Mouse (Mus musculus): ENCODE measurements around the gene Sgo2b. TPM values are rescaled to one million over a fixed set of nuclear protein-coding genes. Genes with fewer than 3 reads are reported as not detected.

Gene Sgo2b
- polyA plus RNA-seq, 1 experiment = not detected

DNA sequence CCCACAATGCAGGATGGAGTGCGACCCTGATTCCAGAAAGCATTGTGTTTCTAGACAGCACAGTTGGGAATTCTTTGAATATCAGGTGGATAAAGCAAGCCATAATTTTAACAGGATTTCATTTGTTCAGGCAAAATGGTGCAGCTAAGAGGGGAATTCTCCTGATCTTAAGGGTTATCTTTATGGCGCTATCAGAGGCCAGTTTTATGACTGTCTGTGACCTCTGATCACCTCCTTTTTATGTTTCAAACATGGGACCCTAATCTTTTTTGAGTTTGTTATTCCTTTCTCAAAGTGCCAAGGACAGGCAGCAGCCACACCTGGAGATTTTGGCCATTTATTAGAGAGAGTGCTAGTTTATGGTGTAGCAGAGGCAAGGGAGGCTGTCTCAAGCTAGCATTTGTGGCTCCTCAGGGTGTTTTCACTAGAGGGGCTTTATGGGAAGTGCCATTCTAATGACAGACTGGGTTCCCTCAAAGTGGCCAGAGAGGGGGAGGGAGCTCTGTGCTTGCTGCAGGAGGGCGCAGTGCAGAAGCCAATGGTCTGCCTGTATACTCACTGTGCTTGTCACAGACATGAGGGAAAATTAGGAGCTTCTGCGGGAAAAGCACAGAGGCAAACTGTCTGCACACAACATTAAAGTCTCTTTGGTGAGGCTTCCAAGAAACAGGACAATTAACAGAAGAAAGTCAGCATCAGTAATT lies 30.6 kb downstream of the Sgo2b start:
- Histone ChIP-seq H3K36me3 (ENCODE audit: control insufficient read depth, insufficient read depth, low read length) (no peaks in the 10 kb centered on the region), H3K27me3 (ENCODE audit: control insufficient read depth, insufficient read depth, low read length) (no peaks in the 10 kb centered on the region), H3K4me1 (replicated peaks; ENCODE audit: control insufficient read depth, insufficient read depth, low read length) (no peaks in the 10 kb centered on the region), H3K4me3 (ENCODE audit: control insufficient read depth, insufficient read depth, low read length) (no peak overlapping the region), H3K27ac (ENCODE audit: control insufficient read depth, insufficient read depth, low read length) (no peak overlapping the region)
- DNase-seq = no peak
- TF ChIP-seq POLR2A (IDR thresholded peaks at IDR 0.05; ENCODE audit: control insufficient read depth, extremely low read depth, insufficient read depth, low read length, poor library complexity) (no peak), CTCF (IDR thresholded peaks at IDR 0.05; ENCODE audit: borderline replicate concordance, control insufficient read depth, extremely low read depth, insufficient read depth, low read length, poor library complexity) (no peak)
- 66% methylated on average over 4 of the region's 4 CpGs for WGBS

DNA sequence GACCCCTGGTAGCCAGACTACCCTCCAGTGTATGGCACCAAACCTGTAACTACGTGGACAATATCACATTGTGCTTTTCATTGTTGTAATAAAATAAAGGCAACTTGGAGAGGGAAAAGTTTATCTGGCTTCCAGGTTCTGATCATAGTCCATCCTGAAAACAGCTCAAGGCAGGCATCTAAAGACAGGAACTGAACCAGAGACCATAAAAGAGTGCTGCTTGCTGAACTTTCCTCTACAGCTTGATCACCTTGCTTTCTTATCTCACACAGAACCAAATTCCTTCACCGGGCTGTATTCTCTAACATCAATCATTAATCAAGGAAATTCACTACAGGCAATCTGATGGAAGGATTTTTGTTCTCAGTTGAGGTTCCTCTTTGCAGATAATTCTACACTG lies 57.0 kb downstream of the Sgo2b start:
- Histone ChIP-seq H3K27ac (ENCODE audit: control insufficient read depth, insufficient read depth, low read length) (no peak overlapping the region), H3K36me3 (ENCODE audit: control insufficient read depth, insufficient read depth, low read length) (no peaks in the 10 kb centered on the region), H3K4me3 (ENCODE audit: control insufficient read depth, insufficient read depth, low read length) (no peak overlapping the region), H3K27me3 (ENCODE audit: control insufficient read depth, insufficient read depth, low read length) (no peaks in the 10 kb centered on the region), H3K4me1 (replicated peaks; ENCODE audit: control insufficient read depth, insufficient read depth, low read length) (no peaks in the 10 kb centered on the region)
- TF ChIP-seq POLR2A (IDR thresholded peaks at IDR 0.05; ENCODE audit: control insufficient read depth, extremely low read depth, insufficient read depth, low read length, poor library complexity) (no peak), CTCF (IDR thresholded peaks at IDR 0.05; ENCODE audit: borderline replicate concordance, control insufficient read depth, extremely low read depth, insufficient read depth, low read length, poor library complexity) (no peak)
- DNase-seq = no peak
- WGBS = 51% methylated on average over 2 of the region's 2 CpGs

DNA sequence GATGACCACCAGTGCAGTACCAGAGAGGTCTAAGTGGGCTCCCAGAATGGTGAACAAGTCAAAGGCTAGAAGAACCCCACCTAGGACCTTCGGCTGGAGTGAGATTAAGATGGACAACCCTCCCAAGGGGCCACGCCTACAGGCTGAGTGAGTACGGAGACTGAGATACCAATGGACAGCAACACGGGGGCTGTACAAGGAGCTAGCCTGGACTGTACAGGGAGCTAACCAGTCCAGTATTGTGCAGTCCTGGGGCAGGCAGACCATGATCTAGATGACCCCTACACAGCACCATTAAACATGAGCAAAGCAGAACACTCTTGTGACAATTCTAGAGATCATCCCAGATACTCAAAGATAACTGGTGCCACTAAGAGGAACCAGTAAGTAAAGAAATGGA lies 73.7 kb downstream of the Sgo2b start:
- Histone ChIP-seq H3K36me3 (ENCODE audit: control insufficient read depth, insufficient read depth, low read length) (no peaks in the 10 kb centered on the region), H3K27me3 (ENCODE audit: control insufficient read depth, insufficient read depth, low read length) (no peaks in the 10 kb centered on the region), H3K4me3 (ENCODE audit: control insufficient read depth, insufficient read depth, low read length) (no peak overlapping the region), H3K27ac (ENCODE audit: control insufficient read depth, insufficient read depth, low read length) (no peak overlapping the region), H3K4me1 (replicated peaks; ENCODE audit: control insufficient read depth, insufficient read depth, low read length) (no peaks in the 10 kb centered on the region)
- whole genome bisulfite sequencing = 90% methylated on average over 4 of the region's 4 CpGs
- TF ChIP-seq POLR2A (IDR thresholded peaks at IDR 0.05; ENCODE audit: control insufficient read depth, extremely low read depth, insufficient read depth, low read length, poor library complexity) (no peak), CTCF (IDR thresholded peaks at IDR 0.05; ENCODE audit: borderline replicate concordance, control insufficient read depth, extremely low read depth, insufficient read depth, low read length, poor library complexity) (no peak)
- DNase-seq = no peak

DNA sequence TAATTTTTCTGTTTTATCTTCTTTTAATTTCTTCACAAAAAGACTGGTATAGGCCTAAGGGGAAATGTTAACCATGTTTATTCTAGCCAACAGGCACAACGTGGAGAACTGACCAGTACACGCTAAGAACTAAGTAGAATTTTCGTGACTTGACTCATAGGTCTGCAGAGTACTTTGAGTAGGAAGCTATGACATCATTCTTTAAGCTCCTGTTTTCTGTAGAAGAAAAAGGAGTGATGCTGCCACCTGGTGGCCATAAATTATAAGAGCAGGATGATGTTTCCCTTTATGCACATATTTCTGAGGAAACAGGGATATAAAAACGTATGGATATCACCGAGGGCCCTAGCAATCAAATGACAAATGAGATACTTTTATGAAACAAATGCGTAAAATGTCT lies 74.7 kb downstream of the Sgo2b start:
- Histone ChIP-seq H3K27me3 (ENCODE audit: control insufficient read depth, insufficient read depth, low read length) (no peaks in the 10 kb centered on the region), H3K4me1 (replicated peaks; ENCODE audit: control insufficient read depth, insufficient read depth, low read length) (no peaks in the 10 kb centered on the region), H3K4me3 (ENCODE audit: control insufficient read depth, insufficient read depth, low read length) (no peak overlapping the region), H3K27ac (ENCODE audit: control insufficient read depth, insufficient read depth, low read length) (no peak overlapping the region), H3K36me3 (ENCODE audit: control insufficient read depth, insufficient read depth, low read length) (no peaks in the 10 kb centered on the region)
- DNase-seq = no peak
- TF ChIP-seq CTCF (IDR thresholded peaks at IDR 0.05; ENCODE audit: borderline replicate concordance, control insufficient read depth, extremely low read depth, insufficient read depth, low read length, poor library complexity) = no peak
- no peak for TF ChIP-seq POLR2A (IDR thresholded peaks at IDR 0.05; ENCODE audit: control insufficient read depth, extremely low read depth, insufficient read depth, low read length, poor library complexity)
- WGBS = 13% methylated on average over 6 of the region's 6 CpGs

DNA sequence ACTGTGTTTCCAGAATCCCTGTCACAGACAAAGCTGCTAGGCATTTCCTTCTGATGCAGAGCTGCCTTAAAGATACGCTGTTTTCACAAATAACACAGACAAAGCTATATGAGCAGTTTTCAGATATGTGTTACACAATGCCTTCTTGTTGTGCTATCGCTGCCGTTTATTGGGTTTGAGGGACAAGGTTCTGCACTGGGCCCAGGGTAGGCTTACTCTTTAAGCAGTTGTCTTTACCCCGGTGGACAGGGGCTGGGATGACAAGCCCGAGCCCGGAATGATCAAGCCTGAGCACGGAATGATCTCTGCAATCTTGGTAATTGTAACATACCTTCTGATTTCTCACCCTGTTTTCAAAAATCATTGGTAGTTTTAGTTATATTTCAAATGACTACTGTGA lies 75.1 kb downstream of the Sgo2b start:
- no peaks in the 10 kb centered on the region for H3K36me3 ChIP-seq (ENCODE audit: control insufficient read depth, insufficient read depth, low read length)
- no peaks in the 10 kb centered on the region for H3K27me3 ChIP-seq (ENCODE audit: control insufficient read depth, insufficient read depth, low read length)
- no peak overlapping the region for H3K27ac ChIP-seq (ENCODE audit: control insufficient read depth, insufficient read depth, low read length)
- DNase-seq = no peak
- H3K4me3 ChIP-seq (ENCODE audit: control insufficient read depth, insufficient read depth, low read length) = no peak overlapping the region
- WGBS = 95% methylated on average over 7 of the region's 7 CpGs
- TF ChIP-seq CTCF (IDR thresholded peaks at IDR 0.05; ENCODE audit: borderline replicate concordance, control insufficient read depth, extremely low read depth, insufficient read depth, low read length, poor library complexity) = no peak
- TF ChIP-seq POLR2A (IDR thresholded peaks at IDR 0.05; ENCODE audit: control insufficient read depth, extremely low read depth, insufficient read depth, low read length, poor library complexity) = no peak
- no peaks in the 10 kb centered on the region for H3K4me1 ChIP-seq (replicated peaks; ENCODE audit: control insufficient read depth, insufficient read depth, low read length)

All from thymus, adult 2 months (tissue).